Mouse (Mus musculus) inflammation-experienced regulatory T-cells, adult 6 months (primary cell): Measurements from ENCODE around the gene Bpifb6. TPM values are rescaled to one million over a fixed set of nuclear protein-coding genes. Genes with fewer than 3 reads are reported as not detected.

Experiments used
- ATAC-seq: one replicate; pipeline ENCODE4 v1.8.0; 2017
- polyA plus RNA-seq, 3 experiments: library from polyadenylated mRNA; unstranded; fragments of 100-300 nt; shearing (Covaris generic); gene quantifications; one replicate each; pipeline ENCODE4 v1.2.1; 2017

Bpifb6 gene
- not detected for polyA plus RNA-seq

DNA sequence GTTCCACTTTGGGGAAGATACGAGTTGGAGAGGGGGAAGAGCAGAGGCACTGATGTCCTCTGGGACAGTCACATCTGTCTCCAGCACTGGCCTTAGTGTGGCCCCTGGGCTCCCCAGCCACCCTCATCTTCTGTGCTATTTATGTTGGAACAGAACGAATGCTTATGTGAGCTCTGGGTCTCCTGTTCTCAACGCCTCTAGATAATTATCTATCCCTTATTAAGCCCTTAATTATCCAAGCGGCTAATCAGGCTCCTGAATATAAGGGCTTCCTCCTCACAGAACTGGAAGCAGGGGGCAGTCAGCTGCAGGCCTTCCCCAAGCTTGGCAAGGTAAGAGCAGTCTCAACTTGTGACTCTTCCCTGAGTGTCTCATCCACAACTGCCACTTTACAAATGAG lies at the start of gene Bpifb6:
TSS of gene Bpifb6 (plus strand) at position 301 of the 400 bp plus-strand sequence.
- ATAC-seq = no peak

DNA sequence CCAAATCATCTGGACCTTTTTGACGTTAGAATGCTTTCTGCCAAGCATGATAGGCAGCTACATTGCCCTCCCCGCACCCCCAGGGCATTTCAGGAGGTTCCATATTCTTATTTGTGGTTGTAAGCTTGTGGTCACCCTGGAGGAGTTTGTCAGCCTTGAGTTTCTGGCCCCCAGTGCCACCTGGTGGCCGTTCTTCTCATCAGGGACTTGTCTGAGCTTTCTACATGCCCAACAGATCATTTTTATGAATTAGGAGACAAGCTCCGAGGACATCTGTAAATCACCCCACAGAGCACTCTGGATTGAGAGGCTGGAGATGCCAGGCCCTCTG lies 49.2 kb upstream of the Bpifb6 start:
- no peak for ATAC-seq

DNA sequence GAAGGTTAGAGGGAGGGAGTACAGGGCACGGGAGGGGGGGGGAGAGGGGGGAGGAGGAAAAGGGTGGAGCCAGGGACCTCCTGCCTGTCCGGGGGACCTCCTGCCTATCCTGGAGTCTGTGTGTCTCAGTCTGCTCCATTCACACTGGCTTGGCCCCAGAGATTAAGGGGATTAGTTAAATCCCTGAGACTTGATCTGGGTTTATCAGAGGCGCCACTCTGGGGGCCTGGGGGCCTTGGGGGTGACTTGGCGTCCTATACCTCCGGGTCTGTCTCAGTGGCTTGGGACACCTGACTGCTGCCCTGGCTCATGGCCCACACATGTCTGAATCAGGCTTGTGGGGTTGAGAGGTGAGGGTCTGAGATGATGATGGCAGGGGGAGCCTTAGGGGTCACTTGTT lies 46.6 kb upstream of the Bpifb6 start:
- no peak for ATAC-seq

DNA sequence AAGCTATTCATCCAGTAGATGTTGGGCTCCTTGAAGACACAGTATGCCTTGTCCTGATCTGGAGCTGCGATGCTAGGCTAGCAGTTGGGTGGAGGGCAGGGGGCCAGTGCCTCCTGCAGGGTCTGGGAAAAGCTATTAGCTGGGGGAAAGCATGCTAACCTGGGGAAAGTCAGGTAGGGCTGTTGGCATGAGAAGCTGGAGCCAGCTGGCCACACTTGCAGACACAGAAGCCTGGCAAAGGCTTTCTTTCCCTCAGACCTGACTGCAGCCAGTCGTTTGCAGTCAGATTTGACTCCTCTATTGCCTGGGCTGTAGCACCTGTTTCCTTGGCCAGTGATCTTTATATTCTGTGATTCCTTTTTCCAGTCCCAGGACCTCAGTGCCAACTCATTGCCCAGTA lies 40.6 kb upstream of the Bpifb6 start:
- ATAC-seq = no peak

DNA sequence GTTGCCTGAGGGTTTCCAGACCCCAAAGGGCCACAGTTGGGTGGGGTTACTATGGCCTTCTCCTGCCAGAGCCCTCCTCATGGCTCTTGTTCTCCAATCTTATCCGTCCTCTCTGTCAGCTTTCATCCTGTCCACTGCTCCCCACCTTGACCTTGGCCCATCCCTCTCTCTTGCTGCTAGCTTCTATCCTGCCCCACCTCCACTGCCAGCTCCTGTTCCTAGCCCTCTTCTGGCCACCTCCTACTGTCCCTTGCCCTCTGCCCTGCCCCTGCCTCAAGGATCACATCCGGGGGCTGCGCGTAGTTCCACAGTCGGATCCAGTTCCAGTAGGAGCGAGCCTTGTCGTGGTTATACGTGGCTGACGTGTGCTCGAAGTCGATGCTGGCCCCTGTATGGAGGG lies 39.9 kb upstream of the Bpifb6 start:
- ATAC-seq = no peak

DNA sequence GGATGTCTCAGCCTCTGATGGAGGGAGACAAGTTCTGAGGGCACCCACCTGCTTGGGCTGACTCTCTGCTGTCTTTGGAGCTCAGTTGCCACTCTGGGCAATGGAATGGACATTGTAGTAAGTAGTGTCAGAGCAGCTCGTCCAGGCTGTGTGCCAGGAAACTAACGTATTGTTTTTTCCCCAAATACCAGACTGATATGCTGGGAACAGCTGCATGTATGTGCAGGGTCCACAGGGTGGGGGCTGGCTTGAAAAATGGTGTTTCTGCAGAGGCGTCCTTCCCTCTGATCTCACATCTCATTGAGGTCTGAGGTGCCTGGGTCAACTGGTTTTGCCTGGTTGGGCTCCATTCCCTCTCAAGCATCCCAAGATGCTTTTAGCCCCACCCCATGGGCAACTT lies 39.5 kb upstream of the Bpifb6 start:
- ATAC-seq = no peak

DNA sequence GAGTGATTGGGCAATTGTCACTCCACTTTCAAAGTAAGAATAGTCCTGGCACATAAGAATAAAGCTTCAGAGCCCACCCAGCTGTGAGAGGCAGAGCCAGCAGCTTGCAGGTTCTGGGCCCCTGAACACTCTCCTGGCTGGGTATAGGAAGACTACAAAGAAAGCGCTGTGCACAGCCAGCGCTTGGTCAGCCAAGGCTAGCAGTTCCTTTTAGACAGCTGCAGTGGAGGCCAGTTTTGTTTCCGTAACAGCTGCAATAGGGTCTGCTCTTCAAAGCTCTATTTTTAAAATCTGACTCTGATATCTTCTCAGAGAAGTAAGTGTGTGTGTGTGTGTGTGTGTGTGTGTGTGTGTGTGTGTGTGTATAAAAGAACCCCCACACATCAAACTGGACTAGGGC lies 38.2 kb upstream of the Bpifb6 start:
- ATAC-seq = no peak

DNA sequence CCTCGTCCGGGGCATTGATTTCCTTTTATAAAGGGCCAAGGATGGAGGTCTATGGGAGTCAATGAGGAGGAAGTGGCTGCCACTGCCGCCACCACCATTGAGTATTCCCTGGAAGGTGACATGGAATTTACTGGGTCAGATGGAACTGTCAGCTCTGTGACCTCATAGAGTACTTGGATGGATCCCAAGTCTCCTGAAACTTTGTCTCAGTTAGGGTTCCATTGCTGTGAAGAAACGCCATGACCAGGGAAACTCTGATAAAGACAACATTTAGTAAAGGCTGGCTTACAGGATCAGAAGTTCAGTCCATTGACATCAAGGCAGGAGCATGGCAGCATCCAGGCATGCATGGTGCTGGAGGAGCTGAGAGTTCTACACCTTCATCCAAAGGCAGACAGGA lies 29.2 kb upstream of the Bpifb6 start, which contains the start of gene Sun5:
TSS of gene Sun5 (minus strand) at position 101 of the 400 bp plus-strand sequence.
- ATAC-seq = no peak

DNA sequence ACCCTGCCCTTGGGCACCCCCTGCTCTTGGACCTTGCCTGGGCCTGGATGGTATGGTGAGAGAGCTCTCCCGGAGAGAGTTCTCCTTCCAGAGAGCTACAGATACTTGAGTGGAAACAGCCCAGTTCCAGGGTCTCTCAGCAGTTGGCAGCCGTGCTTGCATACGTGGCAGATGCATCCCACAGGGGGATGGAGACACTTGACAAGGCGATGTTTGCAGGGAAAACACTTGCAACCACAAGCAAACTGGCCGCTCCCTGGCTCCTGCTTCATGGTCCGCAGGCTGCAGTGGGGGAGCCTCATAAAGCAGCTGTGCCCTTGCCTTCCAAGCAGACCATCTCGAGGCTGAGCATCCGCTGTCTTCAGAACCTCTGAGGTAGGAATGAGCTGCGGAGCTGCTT lies 25.4 kb upstream of the Bpifb6 start, which contains the start of gene Bpifb2:
TSS of gene Bpifb2 (plus strand) at position 301 of the 400 bp plus-strand sequence.
- ATAC-seq = no peak

DNA sequence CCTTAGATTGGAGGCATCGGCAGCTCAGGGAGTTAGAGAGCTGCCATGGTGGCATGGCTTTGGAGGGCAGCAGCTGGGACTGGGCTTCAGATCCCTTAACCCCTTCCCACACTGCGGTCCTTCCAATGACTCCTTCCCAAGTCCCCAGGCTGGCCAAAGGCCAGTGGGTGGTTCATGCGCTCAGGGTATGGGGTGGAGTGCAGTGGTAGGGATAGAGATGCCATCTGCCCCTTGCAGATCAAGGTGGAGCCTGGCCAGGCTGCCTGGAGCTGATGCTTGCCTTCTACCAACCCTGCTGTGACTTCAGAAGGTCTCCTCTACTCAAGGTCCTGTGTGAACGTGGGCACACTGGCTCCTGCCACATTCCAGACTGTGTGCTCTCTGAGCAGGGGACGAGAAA lies 1.1 kb upstream of the Bpifb6 start:
- ATAC-seq = no peak

DNA sequence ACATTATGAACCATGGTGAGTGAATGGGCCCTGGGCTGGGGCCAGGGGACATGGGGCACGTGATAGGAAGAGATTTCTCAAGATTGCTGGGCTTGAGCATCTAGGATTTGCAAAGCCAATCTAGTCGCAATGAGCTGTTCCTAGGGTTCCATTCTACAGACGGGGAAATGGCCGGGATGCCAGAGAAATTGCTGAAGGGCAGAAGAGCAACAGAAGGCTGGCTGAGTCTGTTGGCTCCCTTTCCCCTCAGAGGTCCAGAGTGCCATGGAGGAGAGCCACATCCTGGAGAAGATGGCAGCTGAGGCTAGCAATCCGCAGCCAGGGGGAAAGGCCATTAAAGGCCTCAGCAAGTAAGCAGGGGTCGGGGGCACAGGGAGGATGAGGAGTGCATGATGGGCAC lies 2.5 kb downstream of the Bpifb6 start:
- ATAC-seq = no peak

DNA sequence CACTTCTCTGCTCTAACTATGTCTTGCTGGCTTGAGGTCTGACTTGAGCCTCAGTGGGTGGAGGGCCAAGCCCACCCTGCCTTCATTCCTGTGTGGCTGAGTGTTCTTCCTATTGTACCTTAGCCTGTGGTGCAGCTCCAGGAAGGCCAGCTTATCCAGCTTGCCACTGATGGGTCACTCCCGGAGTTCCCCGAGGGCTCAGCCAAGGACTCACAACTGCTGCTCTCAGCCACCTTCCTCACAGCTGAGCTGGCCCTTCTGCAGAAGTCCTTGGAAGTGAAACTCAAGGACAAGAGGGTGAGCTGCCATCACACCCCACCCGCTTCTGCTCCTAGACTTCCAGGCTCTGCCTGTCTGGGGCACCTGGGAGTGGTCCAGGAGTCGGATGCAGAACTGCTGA lies 6.4 kb downstream of the Bpifb6 start:
- no peak for ATAC-seq

DNA sequence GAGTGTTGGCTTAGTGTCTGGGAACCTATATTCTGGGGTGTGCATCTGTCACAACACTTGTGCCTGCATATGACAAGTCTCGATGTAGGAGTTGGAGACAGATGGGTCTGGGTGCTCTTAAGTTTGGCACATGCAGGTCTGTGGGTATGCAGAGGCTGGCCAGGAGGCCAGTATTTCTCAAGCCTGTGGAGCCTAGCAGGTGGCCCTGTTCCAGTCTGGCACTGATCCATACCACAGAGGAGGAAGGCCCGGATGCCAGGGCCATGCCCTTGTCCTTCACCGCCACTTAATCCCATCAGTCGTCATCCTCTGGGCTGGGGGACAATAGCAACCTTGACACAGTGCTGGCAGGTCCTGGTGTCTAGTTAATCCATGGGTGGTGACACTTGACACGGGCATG lies 14.0 kb downstream of the Bpifb6 start:
- no peak for ATAC-seq

DNA sequence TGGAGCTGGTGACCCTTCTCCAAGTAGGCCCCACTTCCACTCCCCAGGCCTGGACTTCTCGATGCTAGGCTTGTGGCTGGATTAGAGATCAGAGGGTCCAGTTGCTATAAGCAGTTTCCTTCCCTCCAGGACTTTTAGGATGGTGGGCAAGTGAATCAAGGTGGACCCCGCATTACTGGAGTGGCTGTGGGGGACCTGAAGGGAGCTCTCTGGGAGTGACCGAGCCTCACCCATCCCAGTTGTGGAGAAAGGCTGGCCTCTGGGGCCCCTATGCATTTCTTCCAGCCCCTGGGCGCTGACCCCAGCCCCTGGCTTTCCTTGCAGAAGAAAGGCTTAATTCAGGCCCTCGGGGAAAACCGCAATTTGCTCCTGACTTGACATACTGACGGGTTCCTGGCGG lies 17.7 kb downstream of the Bpifb6 start, which contains the start of gene Bpifb3:
TSS of gene Bpifb3 (plus strand) at position 301 of the 400 bp plus-strand sequence.
- no peak for ATAC-seq

DNA sequence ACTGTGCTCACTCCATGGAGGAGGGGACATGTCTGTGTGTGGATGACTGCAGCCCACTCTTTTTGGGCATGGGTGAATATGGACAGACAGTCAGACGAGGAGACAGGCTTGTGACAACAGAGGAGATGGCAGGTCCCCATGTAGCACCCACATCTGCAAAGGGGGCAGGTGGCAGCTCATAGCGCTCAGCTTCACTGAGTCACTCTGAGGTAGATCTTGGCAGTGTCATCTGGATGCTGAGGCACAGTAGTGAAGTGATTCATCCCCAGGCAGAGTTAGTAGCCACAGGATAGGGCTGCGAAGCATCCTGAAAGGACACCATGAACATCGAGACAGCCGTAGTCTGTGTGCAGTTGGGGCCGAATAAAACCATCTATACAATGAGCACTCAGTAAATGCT lies 21.1 kb downstream of the Bpifb6 start:
- ATAC-seq = no peak

DNA sequence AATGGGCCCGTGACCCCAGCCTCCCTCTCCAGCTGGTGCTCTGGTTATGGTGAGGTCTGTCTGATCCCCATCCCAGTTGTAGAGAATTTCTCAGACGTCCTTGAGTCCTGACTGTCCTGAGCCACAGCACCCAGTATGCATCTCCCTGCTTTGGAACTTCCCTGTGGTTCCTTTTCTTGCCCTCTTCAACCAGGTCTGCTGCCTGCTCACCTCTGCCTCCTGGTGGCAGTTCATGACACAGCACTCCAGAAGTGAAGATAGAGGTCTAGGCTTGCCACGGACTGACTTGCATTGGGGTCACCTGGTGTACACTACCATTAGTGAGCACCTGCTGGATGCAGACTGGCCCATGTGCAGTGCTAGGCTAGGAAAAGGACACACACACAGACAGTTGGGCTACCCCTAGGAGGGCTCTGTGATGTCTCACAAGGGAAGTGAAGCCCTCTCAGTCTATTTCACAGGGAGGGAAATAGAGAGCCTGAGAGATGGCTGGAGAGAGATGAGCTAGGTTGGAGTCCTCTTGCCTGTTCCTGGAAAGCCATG lies 29.8 kb downstream of the Bpifb6 start:
- ATAC-seq = no peak

DNA sequence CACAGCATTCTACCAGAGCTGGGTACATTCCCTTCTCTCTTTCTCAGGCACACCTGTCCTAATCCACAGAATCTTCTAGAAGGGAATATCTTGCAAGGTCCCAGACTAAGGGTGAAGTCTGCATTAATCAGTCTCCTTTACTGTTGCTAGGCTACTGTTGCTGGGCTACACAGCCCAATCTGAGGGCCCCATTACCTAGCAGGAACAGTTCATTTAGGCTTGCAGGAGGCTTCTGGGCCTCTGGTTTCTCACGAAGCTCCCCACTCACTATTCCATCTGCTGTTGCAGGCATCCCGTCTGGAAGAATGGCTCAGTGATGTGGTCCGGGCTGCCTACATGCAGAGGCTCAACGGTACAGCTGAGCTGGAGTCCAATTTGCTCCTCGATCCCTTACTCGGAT lies 30.9 kb downstream of the Bpifb6 start:
- ATAC-seq = no peak

DNA sequence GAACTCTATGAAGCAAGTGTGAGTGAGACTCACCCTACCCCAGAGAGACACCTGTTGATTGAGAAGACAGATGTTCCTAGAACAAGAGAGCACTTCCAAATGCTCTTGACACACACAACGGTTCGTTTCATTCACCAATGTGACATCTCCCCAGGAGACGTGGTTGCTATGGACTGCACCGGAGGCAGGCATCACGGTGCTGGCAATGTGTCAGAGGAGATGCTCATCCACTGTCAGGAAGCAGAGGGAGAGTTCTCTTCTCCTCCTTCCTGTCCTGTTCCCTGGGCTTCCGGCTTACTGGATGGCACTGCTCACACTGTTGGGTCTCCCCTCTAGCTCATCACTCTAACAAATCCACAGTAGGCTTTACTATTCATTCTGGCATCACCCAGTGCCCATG lies 33.1 kb downstream of the Bpifb6 start:
- no peak for ATAC-seq

DNA sequence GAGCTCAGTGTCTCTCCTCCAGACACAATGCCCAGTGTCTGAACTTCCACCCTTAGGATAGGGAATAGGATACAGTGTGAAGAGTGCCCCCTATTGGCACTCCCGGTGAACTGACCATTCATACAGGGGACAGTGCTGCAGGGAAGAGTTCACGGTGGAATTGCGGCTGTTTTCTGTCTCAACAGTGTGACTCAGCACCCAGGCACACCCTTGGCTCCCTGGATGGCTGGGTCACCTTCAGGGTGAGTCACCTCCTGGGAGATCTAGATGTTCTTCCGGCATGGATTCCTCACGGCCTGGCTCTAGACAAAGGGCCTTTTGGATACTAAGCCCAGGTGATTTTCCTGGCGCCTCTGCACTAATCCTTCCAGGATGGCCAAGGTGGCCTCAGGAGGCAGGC lies 35.2 kb downstream of the Bpifb6 start:
- ATAC-seq = no peak

DNA sequence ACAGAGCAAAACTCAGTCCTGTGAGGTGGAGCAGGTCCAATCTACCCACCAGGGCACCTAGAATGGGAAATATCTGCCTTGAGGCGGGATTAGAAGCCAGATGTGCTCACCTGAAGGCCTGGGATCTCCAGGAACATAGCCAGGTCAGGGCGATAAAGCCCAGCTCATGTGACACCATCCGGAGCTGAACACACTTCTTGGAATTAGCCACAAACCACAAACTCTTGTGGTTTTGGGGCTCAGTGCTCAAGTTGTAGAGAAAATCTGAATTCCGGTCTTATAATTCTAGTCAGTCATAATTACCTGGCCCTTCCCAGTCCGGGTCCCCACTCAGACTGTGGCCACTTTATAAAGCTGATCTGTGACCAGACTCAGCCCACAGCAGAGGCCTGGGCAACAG lies 37.7 kb downstream of the Bpifb6 start, which contains the start of gene Bpifb4:
TSS of gene Bpifb4 (plus strand) at position 370 of the 400 bp plus-strand sequence.
- no peak for ATAC-seq

DNA sequence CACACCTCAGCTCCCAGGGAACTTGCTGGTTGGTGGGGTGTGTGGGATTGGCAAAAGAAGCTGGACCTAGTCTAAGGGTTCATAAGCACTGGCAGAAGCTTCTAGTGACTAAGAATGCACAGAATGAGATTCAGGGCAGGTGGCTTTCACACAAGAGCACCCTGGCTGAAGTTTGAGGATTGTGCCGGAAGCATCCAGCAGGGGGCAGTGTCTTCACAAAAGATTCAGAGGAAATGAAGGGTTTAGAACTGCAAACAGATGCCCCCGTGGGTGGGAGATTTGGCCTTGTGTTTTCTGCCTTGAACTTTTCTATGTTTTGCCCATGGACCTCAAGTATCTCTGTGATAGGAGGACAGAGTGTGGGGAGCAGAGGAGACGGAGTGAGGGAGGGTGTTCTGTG lies 43.3 kb downstream of the Bpifb6 start:
- no peak for ATAC-seq

DNA sequence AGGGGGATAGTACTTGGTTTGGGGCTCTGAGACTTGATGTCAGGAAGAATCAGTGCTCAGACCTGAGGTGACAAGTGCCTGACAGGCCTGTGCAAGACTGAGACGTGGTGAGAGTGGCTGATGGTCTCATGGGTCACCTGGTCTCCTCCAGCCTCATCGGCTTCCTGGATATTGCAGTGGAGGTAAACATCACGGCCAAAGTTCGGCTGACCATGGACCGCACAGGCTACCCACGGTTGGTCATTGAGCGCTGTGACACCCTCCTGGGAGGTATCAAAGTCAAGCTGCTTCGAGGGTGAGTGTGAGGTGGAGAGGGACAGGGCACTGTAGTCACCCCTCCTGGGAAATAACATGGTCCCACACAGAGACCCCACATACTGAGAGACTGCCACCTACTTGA lies 44.4 kb downstream of the Bpifb6 start:
- no peak for ATAC-seq

DNA sequence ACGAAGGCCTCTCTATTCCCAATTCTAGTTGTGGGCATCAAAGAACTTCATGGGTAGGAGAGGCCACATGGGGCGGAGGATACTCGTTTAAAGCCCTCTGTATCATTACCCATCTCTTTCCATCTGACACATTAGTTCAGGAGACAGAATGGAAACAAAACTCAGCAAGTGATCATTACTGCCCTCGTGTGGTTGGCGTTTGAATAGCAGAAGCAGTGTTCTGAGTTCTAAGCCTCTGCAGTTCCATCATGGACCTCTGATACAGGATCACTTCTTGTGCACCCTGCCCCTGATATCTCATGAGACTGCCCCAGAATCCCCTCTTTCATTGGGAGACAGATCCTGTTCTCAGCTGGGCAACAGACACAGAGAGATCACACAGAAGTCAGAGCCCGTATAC lies 52.7 kb downstream of the Bpifb6 start:
- ATAC-seq = peak; percentile 35

DNA sequence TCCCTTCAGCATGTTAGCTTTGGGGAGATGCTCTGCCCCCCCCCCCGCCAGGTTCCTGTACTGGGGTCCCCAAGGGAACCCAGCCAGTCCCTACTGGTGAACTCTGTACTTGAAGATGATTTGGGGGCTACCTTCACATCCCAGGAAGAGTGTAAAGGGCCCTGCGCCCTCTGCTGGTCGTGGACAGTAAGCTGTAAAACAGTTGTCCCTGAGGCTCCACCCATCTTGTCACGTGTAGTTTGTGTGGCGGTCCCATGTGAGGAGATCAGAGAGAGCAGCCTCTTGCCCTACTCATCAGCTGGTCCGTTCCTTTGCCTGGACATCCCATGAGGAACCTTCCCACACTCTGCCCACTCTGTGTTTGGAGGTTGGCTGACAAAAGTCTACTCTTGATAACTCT lies 53.6 kb downstream of the Bpifb6 start:
- ATAC-seq = no peak
